Mouse (Mus musculus): ENCODE data around the gene Nup133. TPM values are rescaled to one million over a fixed set of nuclear protein-coding genes. Genes with fewer than 3 reads are reported as not detected.
A peak's percentile ranks its signal among the peaks of the same experiment; 100 is the strongest.

Nup133 gene
- polyA plus RNA-seq, 1 experiment from 2014 or later: 39.5 TPM

GRCm38 (mm10) chr8:123887163-123887562, 61.9 kb downstream of the Nup133 start:
- no peak overlapping the region for H3K4me2 ChIP-seq (ENCODE audit: low read depth, low read length)
- H3K4me1 ChIP-seq (replicated peaks; ENCODE audit: control insufficient read depth, insufficient read depth, low read length): no peaks in the 10 kb centered on the region
- H3K27me3 ChIP-seq (ENCODE audit: control insufficient read depth, insufficient read depth, low read depth, low read length): peaks cover 20% of the 10 kb centered on the region
- no peak overlapping the region for H3K4me3 ChIP-seq (ENCODE audit: low read length)
- WGBS: 87% methylated on average over 4 of the region's 4 CpGs
- H3K9ac ChIP-seq (ENCODE audit: low read length): no peak overlapping the region
- no peak overlapping the region for H3K27ac ChIP-seq (ENCODE audit: low read length)
- ATAC-seq (ENCODE audit: low read depth): no peak
- H3K9me3 ChIP-seq (ENCODE audit: control insufficient read depth, low read length): no peaks in the 10 kb centered on the region
- H3K36me3 ChIP-seq (ENCODE audit: control insufficient read depth, insufficient read depth, low read length): no peaks in the 10 kb centered on the region

- H3K27me3 ChIP-seq (ENCODE audit: control insufficient read depth, insufficient read depth, low read depth, low read length): no peaks in the 10 kb centered on the region; the same call in 1 of the 2 replicates
- no peak overlapping the region for H3K27ac ChIP-seq (ENCODE audit: low read length)
- ATAC-seq (ENCODE audit: low read depth): peak; percentile 52
- WGBS: 4% methylated on average over 13 of the region's 14 CpGs
- H3K9me3 ChIP-seq (ENCODE audit: control insufficient read depth, low read length): no peaks in the 10 kb centered on the region
- no peak overlapping the region for H3K4me2 ChIP-seq (ENCODE audit: low read depth, low read length)
- H3K9ac ChIP-seq (ENCODE audit: low read length): no peak overlapping the region
- no peaks in the 10 kb centered on the region for H3K36me3 ChIP-seq (ENCODE audit: control insufficient read depth, insufficient read depth, low read length)
- no peak overlapping the region for H3K4me3 ChIP-seq (ENCODE audit: low read length)
- no peaks in the 10 kb centered on the region for H3K4me1 ChIP-seq (replicated peaks; ENCODE audit: control insufficient read depth, insufficient read depth, low read length)
These were observed 64.1 kb downstream of the Nup133 start for GRCm38 (mm10) chr8:123884721-123885565.

GRCm38 (mm10) chr8:123883094-123883493, 66.0 kb downstream of the Nup133 start:
- Histone ChIP-seq H3K4me3 (ENCODE audit: low read length) (no peak overlapping the region), H3K36me3 (ENCODE audit: control insufficient read depth, insufficient read depth, low read length) (no peaks in the 10 kb centered on the region), H3K4me1 (replicated peaks; ENCODE audit: control insufficient read depth, insufficient read depth, low read length) (no peaks in the 10 kb centered on the region), H3K27me3 (ENCODE audit: control insufficient read depth, insufficient read depth, low read depth, low read length) (no peaks in the 10 kb centered on the region; the same call in 1 of the 2 replicates), H3K4me2 (ENCODE audit: low read depth, low read length) (no peak overlapping the region), H3K9ac (ENCODE audit: low read length) (no peak overlapping the region), H3K9me3 (ENCODE audit: control insufficient read depth, low read length) (no peaks in the 10 kb centered on the region), H3K27ac (ENCODE audit: low read length) (no peak overlapping the region)
- ATAC-seq (ENCODE audit: low read depth): no peak
- WGBS: 84% methylated on average over 4 of the region's 4 CpGs

- 47% methylated on average over 2 of the region's 2 CpGs for WGBS
- Histone ChIP-seq H3K27ac (ENCODE audit: low read length) (no peak overlapping the region), H3K4me3 (ENCODE audit: low read length) (no peak overlapping the region), H3K36me3 (ENCODE audit: control insufficient read depth, insufficient read depth, low read length) (no peaks in the 10 kb centered on the region), H3K4me1 (replicated peaks; ENCODE audit: control insufficient read depth, insufficient read depth, low read length) (no peaks in the 10 kb centered on the region), H3K9me3 (ENCODE audit: control insufficient read depth, low read length) (no peaks in the 10 kb centered on the region), H3K27me3 (ENCODE audit: control insufficient read depth, insufficient read depth, low read depth, low read length) (no peaks in the 10 kb centered on the region; the same call in 1 of the 2 replicates), H3K9ac (ENCODE audit: low read length) (no peak overlapping the region), H3K4me2 (ENCODE audit: low read depth, low read length) (no peak overlapping the region)
- no peak for ATAC-seq (ENCODE audit: low read depth)
These were observed 66.7 kb downstream of the Nup133 start for GRCm38 (mm10) chr8:123882412-123882811.

GRCm38 (mm10) chr8:123880821-123881350, 68.2 kb downstream of the Nup133 start:
- H3K4me2 ChIP-seq (ENCODE audit: low read depth, low read length): no peak overlapping the region
- WGBS: 22% methylated on average over 4 of the region's 4 CpGs
- no peaks in the 10 kb centered on the region for H3K36me3 ChIP-seq (ENCODE audit: control insufficient read depth, insufficient read depth, low read length)
- no peaks in the 10 kb centered on the region for H3K4me1 ChIP-seq (replicated peaks; ENCODE audit: control insufficient read depth, insufficient read depth, low read length)
- H3K27me3 ChIP-seq (ENCODE audit: control insufficient read depth, insufficient read depth, low read depth, low read length): no peaks in the 10 kb centered on the region; the same call in 1 of the 2 replicates
- H3K27ac ChIP-seq (ENCODE audit: low read length): no peak overlapping the region
- H3K9ac ChIP-seq (ENCODE audit: low read length): no peak overlapping the region
- H3K4me3 ChIP-seq (ENCODE audit: low read length): no peak overlapping the region
- ATAC-seq (ENCODE audit: low read depth): no peak
- H3K9me3 ChIP-seq (ENCODE audit: control insufficient read depth, low read length): no peaks in the 10 kb centered on the region

GRCm38 (mm10) chr8:123880271-123880670, 68.8 kb downstream of the Nup133 start:
- Histone ChIP-seq H3K9me3 (ENCODE audit: control insufficient read depth, low read length) (no peaks in the 10 kb centered on the region), H3K27me3 (ENCODE audit: control insufficient read depth, insufficient read depth, low read depth, low read length) (no peaks in the 10 kb centered on the region), H3K4me3 (ENCODE audit: low read length) (no peak overlapping the region), H3K27ac (ENCODE audit: low read length) (no peak overlapping the region), H3K36me3 (ENCODE audit: control insufficient read depth, insufficient read depth, low read length) (no peaks in the 10 kb centered on the region), H3K9ac (ENCODE audit: low read length) (no peak overlapping the region), H3K4me2 (ENCODE audit: low read depth, low read length) (no peak overlapping the region), H3K4me1 (replicated peaks; ENCODE audit: control insufficient read depth, insufficient read depth, low read length) (no peaks in the 10 kb centered on the region)
- 65% methylated on average over 10 of the region's 10 CpGs for WGBS
- ATAC-seq (ENCODE audit: low read depth): no peak

- ATAC-seq (ENCODE audit: low read depth): no peak
- H3K4me2 ChIP-seq (ENCODE audit: low read depth, low read length): no peak overlapping the region
- H3K27me3 ChIP-seq (ENCODE audit: control insufficient read depth, insufficient read depth, low read depth, low read length): no peaks in the 10 kb centered on the region
- no peaks in the 10 kb centered on the region for H3K4me1 ChIP-seq (replicated peaks; ENCODE audit: control insufficient read depth, insufficient read depth, low read length)
- H3K36me3 ChIP-seq (ENCODE audit: control insufficient read depth, insufficient read depth, low read length): no peaks in the 10 kb centered on the region
- 46% methylated on average over 2 of the region's 2 CpGs for WGBS
- H3K9me3 ChIP-seq (ENCODE audit: control insufficient read depth, low read length): no peaks in the 10 kb centered on the region
- no peak overlapping the region for H3K4me3 ChIP-seq (ENCODE audit: low read length)
- no peak overlapping the region for H3K27ac ChIP-seq (ENCODE audit: low read length)
- H3K9ac ChIP-seq (ENCODE audit: low read length): no peak overlapping the region
These were observed 71.2 kb downstream of the Nup133 start for GRCm38 (mm10) chr8:123877865-123878264.

GRCm38 (mm10) chr8:123874324-123874723, 74.7 kb downstream of the Nup133 start:
- H3K36me3 ChIP-seq (ENCODE audit: control insufficient read depth, insufficient read depth, low read length): no peaks in the 10 kb centered on the region
- H3K4me2 ChIP-seq (ENCODE audit: low read depth, low read length): no peak overlapping the region
- no peak overlapping the region for H3K4me3 ChIP-seq (ENCODE audit: low read length)
- no peaks in the 10 kb centered on the region for H3K4me1 ChIP-seq (replicated peaks; ENCODE audit: control insufficient read depth, insufficient read depth, low read length)
- no peaks in the 10 kb centered on the region for H3K27me3 ChIP-seq (ENCODE audit: control insufficient read depth, insufficient read depth, low read depth, low read length)
- no peak for ATAC-seq (ENCODE audit: low read depth)
- no peak overlapping the region for H3K27ac ChIP-seq (ENCODE audit: low read length)
- 71% methylated on average over 11 of the region's 11 CpGs for WGBS
- H3K9me3 ChIP-seq (ENCODE audit: control insufficient read depth, low read length): no peaks in the 10 kb centered on the region
- no peak overlapping the region for H3K9ac ChIP-seq (ENCODE audit: low read length)

GRCm38 (mm10) chr8:123873364-123873763, 75.7 kb downstream of the Nup133 start:
- no peak overlapping the region for H3K9ac ChIP-seq (ENCODE audit: low read length)
- ATAC-seq (ENCODE audit: low read depth): no peak
- H3K27me3 ChIP-seq (ENCODE audit: control insufficient read depth, insufficient read depth, low read depth, low read length): no peaks in the 10 kb centered on the region
- H3K27ac ChIP-seq (ENCODE audit: low read length): no peak overlapping the region
- no peaks in the 10 kb centered on the region for H3K9me3 ChIP-seq (ENCODE audit: control insufficient read depth, low read length)
- H3K36me3 ChIP-seq (ENCODE audit: control insufficient read depth, insufficient read depth, low read length): no peaks in the 10 kb centered on the region
- no peak overlapping the region for H3K4me3 ChIP-seq (ENCODE audit: low read length)
- no peaks in the 10 kb centered on the region for H3K4me1 ChIP-seq (replicated peaks; ENCODE audit: control insufficient read depth, insufficient read depth, low read length)
- WGBS: 71% methylated on average over 6 of the region's 6 CpGs
- no peak overlapping the region for H3K4me2 ChIP-seq (ENCODE audit: low read depth, low read length)
